Mouse (Mus musculus) lung, adult 2 months (tissue): ENCODE measurements around the gene Nmi.

Experiments
- CTCF ChIP-seq: fragments of 200-500 bp; IDR thresholded peaks from 2 replicates; pipeline ENCODE4 v1.5.1; 2011; ENCODE audit warnings: mild to moderate bottlenecking, low read length, control low read depth; ENCODE audit not compliant: insufficient read depth
- POLR2A ChIP-seq: fragments of 200-500 bp; IDR thresholded peaks from 2 replicates; pipeline ENCODE4 v1.6.1; 2011; ENCODE audit warnings: low read depth, mild to moderate bottlenecking, control low read depth, low read length, borderline replicate concordance; ENCODE audit errors: extremely low read depth

DNA sequence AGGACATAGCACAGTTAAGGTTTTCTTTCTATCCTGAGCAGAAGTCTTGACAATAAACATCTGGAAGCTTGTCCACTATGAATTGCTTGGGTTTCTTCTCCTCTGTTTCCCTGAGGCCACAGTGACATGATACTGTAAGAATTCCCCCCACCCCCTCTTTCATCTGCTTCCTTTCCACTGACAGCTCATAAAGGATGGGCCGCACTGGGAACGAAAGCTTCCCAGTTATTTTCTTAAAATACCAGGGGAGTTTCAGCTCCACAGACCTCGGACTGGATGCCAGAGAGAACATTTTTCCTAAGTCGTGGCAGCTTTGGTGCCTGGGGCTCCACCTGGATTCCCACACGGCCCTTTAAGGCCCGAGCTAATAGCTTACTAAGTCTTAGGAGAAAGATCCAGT, 60.6 kb downstream of the Nmi start:
- TF ChIP-seq POLR2A = no peak
- TF ChIP-seq CTCF = no peak
